16 mouse cellular contexts compared by ENCODE assay signal in genomic region chr6:33525695-33526366, GRCm38 (mm10).
DNase-seq lines count a peak whose midpoint lies in the region; ATAC-seq and TF ChIP-seq lines count a peak whose summit lies in the region.
"Had no signal": no experiment of that assay in that cellular context is flagged by ENCODE, and none has a peak within 500 bp of the region (broad histone marks: within the 10 kb centered on the region; RNA-seq: fewer than 3 reads in every experiment).

No protein-coding gene starts in this region.

- H3K4me3 ChIP-seq in left cerebral cortex, adult 2 months, result no peak overlapping the region
- H3K4me3 ChIP-seq in cerebellum, adult 2 months (replicated peaks; ENCODE audit: insufficient read depth, low read depth, low read length), result no peak overlapping the region
- no peak overlapping the region for H3K4me3 ChIP-seq in forebrain, postnatal 0 days (ENCODE audit: low read depth, low read length)
- H3K4me3 ChIP-seq in kidney, embryonic 16.5 days (ENCODE audit: low read length), result no peak overlapping the region
- H3K4me3 ChIP-seq: hindbrain, embryonic 15.5 days; kidney, embryonic 15.5 days; neural tube, embryonic 15.5 days; stomach, embryonic 15.5 days had no signal

- no peak overlapping the region for H3K27ac ChIP-seq in left cerebral cortex, adult 2 months
- no peak overlapping the region for H3K27ac ChIP-seq in cerebellum, adult 2 months (ENCODE audit: insufficient read depth, low read length)
- H3K27ac ChIP-seq in forebrain, postnatal 0 days (ENCODE audit: low read depth, low read length), result peak overlapping the region; percentile 81
- H3K27ac ChIP-seq in kidney, embryonic 16.5 days (ENCODE audit: low read length), result no peak overlapping the region
- H3K27ac ChIP-seq: hindbrain, embryonic 15.5 days; kidney, embryonic 15.5 days; neural tube, embryonic 15.5 days; stomach, embryonic 15.5 days had no signal

- H3K4me2 ChIP-seq in forebrain, postnatal 0 days (ENCODE audit: low read depth), result no peak overlapping the region
- no peak overlapping the region for H3K4me2 ChIP-seq in kidney, embryonic 16.5 days (replicated peaks; ENCODE audit: low read depth, low read length)
- H3K4me2 ChIP-seq: hindbrain, embryonic 15.5 days; kidney, embryonic 15.5 days; neural tube, embryonic 15.5 days; stomach, embryonic 15.5 days had no signal

- no peak for TF ChIP-seq CTCF in left cerebral cortex, adult 2 months (IDR thresholded peaks at IDR 0.05)
- TF ChIP-seq CTCF in cerebellum, adult 2 months (IDR thresholded peaks at IDR 0.05; ENCODE audit: borderline replicate concordance, insufficient read depth, low read depth, low read length), result no peak
- TF ChIP-seq CTCF in forebrain, postnatal 0 days (IDR thresholded peaks at IDR 0.05; ENCODE audit: low read depth), result no peak

- H3K27me3 ChIP-seq in cerebellum, adult 2 months (ENCODE audit: control insufficient read depth, insufficient read depth, low read length), result no peaks in the 10 kb centered on the region
- H3K27me3 ChIP-seq in forebrain, postnatal 0 days (ENCODE audit: insufficient read depth, low read length), result no peaks in the 10 kb centered on the region
- H3K27me3 ChIP-seq in kidney, embryonic 16.5 days (ENCODE audit: insufficient read depth, low read length), result no peaks in the 10 kb centered on the region
- H3K27me3 ChIP-seq: hindbrain, embryonic 15.5 days; kidney, embryonic 15.5 days; neural tube, embryonic 15.5 days; stomach, embryonic 15.5 days had no signal

- peak; percentile 16 to 35 for DNase-seq in left cerebral cortex, postnatal 14 days (ENCODE audit: low spot score in 2 of 2)
- no peak for DNase-seq in left cerebral cortex, adult 2 months (ENCODE audit: extremely low spot score in 1 of 2, low spot score in 2 of 2)
- peak; percentile 43 to 57 for DNase-seq in cerebellum, adult 2 months
- peak; percentile 88 for DNase-seq in forebrain, postnatal 0 days
- DNase-seq in right cerebral cortex, postnatal 14 days, result peak; percentile 18
- DNase-seq: gastrocnemius, postnatal 10 days; liver, postnatal 0 days; lung, postnatal 4 days; thymus, postnatal 4 days had no signal

- intact Hi-C loops in left cerebral cortex, postnatal 14 days (cut with DNase I), result no loop called here
- intact Hi-C loops in left cerebral cortex, adult 2 months (cut with DNase I), result no loop called here

- ATAC-seq in forebrain, postnatal 0 days, result peak; percentile 93
- no peak for ATAC-seq in frontal cortex, adult (ENCODE audit: low TSS enrichment)
- ATAC-seq in kidney, embryonic 16.5 days (ENCODE audit: low FRiP score, low TSS enrichment), result no peak
- ATAC-seq: CD4-positive, CD25-positive, alpha-beta regulatory T cell, adult 4 months; liver, postnatal 0 days had no signal

- TF ChIP-seq POLR2A in cerebellum, adult 2 months (IDR thresholded peaks at IDR 0.05; ENCODE audit: borderline replicate concordance, insufficient read depth, low read length), result no peak

- H3K36me3 ChIP-seq in forebrain, postnatal 0 days (ENCODE audit: insufficient read depth), result no peaks in the 10 kb centered on the region
- no peaks in the 10 kb centered on the region for H3K36me3 ChIP-seq in kidney, embryonic 16.5 days (ENCODE audit: insufficient read depth, low read length)
- H3K36me3 ChIP-seq: hindbrain, embryonic 15.5 days; kidney, embryonic 15.5 days; neural tube, embryonic 15.5 days; stomach, embryonic 15.5 days had no signal

- H3K9me3 ChIP-seq in forebrain, postnatal 0 days (ENCODE audit: low read length), result no peaks in the 10 kb centered on the region
- no peaks in the 10 kb centered on the region for H3K9me3 ChIP-seq in kidney, embryonic 16.5 days (ENCODE audit: low read length)
- H3K9me3 ChIP-seq: hindbrain, embryonic 15.5 days; kidney, embryonic 15.5 days; neural tube, embryonic 15.5 days; stomach, embryonic 15.5 days had no signal

- WGBS in cerebellum, adult 2 months, result 18% methylated on average over 7 of the region's 7 CpGs
- WGBS in forebrain, postnatal 0 days, result 47% methylated on average over 7 of the region's 7 CpGs
- 92% methylated on average over 7 of the region's 7 CpGs for WGBS in kidney, embryonic 16.5 days

- no peaks in the 10 kb centered on the region for H3K4me1 ChIP-seq in cerebellum, adult 2 months (ENCODE audit: control insufficient read depth, insufficient read depth, low read length)
- no peaks in the 10 kb centered on the region for H3K4me1 ChIP-seq in forebrain, postnatal 0 days (ENCODE audit: insufficient read depth)
- H3K4me1 ChIP-seq in kidney, embryonic 16.5 days (ENCODE audit: insufficient read depth, low read length), result no peaks in the 10 kb centered on the region
- H3K4me1 ChIP-seq: hindbrain, embryonic 15.5 days; kidney, embryonic 15.5 days; neural tube, embryonic 15.5 days; stomach, embryonic 15.5 days had no signal

- no peak overlapping the region for H3K9ac ChIP-seq in forebrain, postnatal 0 days
- no peak overlapping the region for H3K9ac ChIP-seq in kidney, embryonic 16.5 days (replicated peaks; ENCODE audit: low read length)
- H3K9ac ChIP-seq: hindbrain, embryonic 15.5 days; kidney, embryonic 15.5 days; liver, postnatal 0 days; neural tube, embryonic 15.5 days; stomach, embryonic 15.5 days had no signal

Comparison
In these comparisons a context has a peak if more than half of its experiments do, and no peak if none do; other contexts are left out.
1. DNase-seq: peak in left cerebral cortex, postnatal 14 days (2 of 2), cerebellum, adult 2 months (2 of 2), forebrain, postnatal 0 days (single experiment) and right cerebral cortex, postnatal 14 days (single experiment); none in left cerebral cortex, adult 2 months (0 of 2).